Mouse (Mus musculus) urinary bladder, adult 2 months (tissue): ENCODE measurements around the gene Vmn1r128. TPM values are rescaled to one million over a fixed set of nuclear protein-coding genes. Genes with fewer than 3 reads are reported as not detected.
"Not testable (repeated sequence)": the region's sequence is repeated elsewhere in the genome, so short reads cannot be mapped to it uniquely, and the experiment has no call there.

Experiments used
- DNase-seq: peaks from one replicate; pipeline ENCODE4 v3.0.0; 2022; ENCODE audit warnings: low spot score
- polyA plus RNA-seq: library from polyadenylated mRNA; depleted of rRNA; stranded (reverse); fragments of >200 nt; gene quantifications from 2 replicates; pipeline ENCODE4 v1.2.3, GENCODE M21; 2012; rRNA removed

Vmn1r128 gene
- polyA plus RNA-seq, result not detected in 2 replicates

DNA sequence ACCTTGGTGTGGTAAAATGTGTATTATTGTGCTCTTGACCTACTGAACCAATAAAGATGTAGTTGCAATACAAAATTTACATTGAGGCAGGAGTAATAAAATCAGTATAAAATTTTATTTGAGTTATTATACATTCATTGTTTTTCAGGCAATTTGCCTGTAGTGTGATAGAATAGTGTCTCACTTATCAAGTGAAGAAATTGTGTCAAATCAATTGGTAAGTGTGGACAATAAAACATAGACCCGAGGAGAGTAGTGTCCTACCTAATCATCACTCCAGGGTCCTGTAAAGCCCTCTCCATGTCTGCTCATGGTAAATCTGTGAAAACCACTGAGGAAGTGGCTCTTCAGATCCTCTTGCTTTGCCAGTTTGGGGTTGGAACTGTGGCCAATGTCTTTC, at the start of gene Vmn1r128:
Vmn1r128 (plus strand) TSS at position 301 of the 400 bp plus-strand sequence.
- DNase-seq, result not testable (repeated sequence)

- DNase-seq, result not testable (repeated sequence)
Measured at GRCm38 (mm10) chr7:21301367-21301766, 47.8 kb upstream of the Vmn1r128 start, which contains the start of gene Vmn1r126. Vmn1r126 (minus strand) TSS chr7:21301467.

- DNase-seq, result not testable (repeated sequence)
Measured at GRCm38 (mm10) chr7:21319761-21320160, 29.4 kb upstream of the Vmn1r128 start, which contains the start of gene Vmn1r127. Vmn1r127 (minus strand) TSS chr7:21319861.

DNA sequence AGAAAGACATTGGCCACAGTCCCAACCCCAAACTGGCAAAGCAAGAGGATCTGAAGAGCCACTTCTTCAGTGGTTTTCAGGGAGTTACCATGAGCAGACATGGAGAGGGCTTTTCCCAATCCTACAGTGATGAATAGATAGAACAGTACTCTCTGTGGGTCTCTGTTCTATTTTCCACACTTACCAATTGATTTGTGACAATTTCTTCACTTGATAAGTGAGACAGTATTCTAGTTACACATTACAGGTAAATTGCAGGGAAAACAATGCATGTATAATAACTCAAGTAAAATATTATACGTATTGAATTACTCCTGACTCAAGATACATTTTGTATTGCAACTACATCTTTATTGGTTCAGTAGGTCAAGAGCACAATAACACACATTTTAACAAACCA, 12.0 kb downstream of the Vmn1r128 start, which contains the start of gene Vmn1r129:
Vmn1r129 (minus strand) TSS at position 101 of the 400 bp plus-strand sequence.
- not testable (repeated sequence) for DNase-seq

Other genes starting within 250 kb of the Vmn1r128 start
- not detected in 2 replicates for gene Vmn1r122, start 215.2 kb upstream of the Vmn1r128 start, polyA plus RNA-seq
- not detected in 2 replicates for gene Vmn1r123, start 187.2 kb upstream of the Vmn1r128 start, polyA plus RNA-seq
- gene Gm5157, start 158.9 kb upstream of the Vmn1r128 start, polyA plus RNA-seq, result not detected in 2 replicates
- gene Vmn1r124, start 88.8 kb upstream of the Vmn1r128 start, polyA plus RNA-seq, result not detected in 2 replicates
- not detected in 2 replicates for gene Vmn1r125, start 77.2 kb upstream of the Vmn1r128 start, polyA plus RNA-seq
- not detected in 2 replicates for gene Vmn1r126, start 47.9 kb upstream of the Vmn1r128 start, polyA plus RNA-seq
- gene Vmn1r127, start 29.5 kb upstream of the Vmn1r128 start, polyA plus RNA-seq, result not detected in 2 replicates
- not detected in 2 replicates for gene Vmn1r129, start 11.9 kb downstream of the Vmn1r128 start, polyA plus RNA-seq
- not detected in 2 replicates for gene Gm6882, start 83.4 kb downstream of the Vmn1r128 start, polyA plus RNA-seq
- not detected in 2 replicates for gene Vmn1r130, start 162.4 kb downstream of the Vmn1r128 start, polyA plus RNA-seq
- gene Vmn1r131, start 196.7 kb downstream of the Vmn1r128 start, polyA plus RNA-seq, result not detected in 2 replicates